Mouse (Mus musculus): ENCODE data around the gene Amigo1. TPM values are rescaled to one million over a fixed set of nuclear protein-coding genes. Genes with fewer than 3 reads are reported as not detected.
A peak's percentile ranks its signal among the peaks of the same experiment; 100 is the strongest.

The Amigo1 gene
- polyA plus RNA-seq, 1 experiment from 2014 or later: 2.4 TPM

GRCm38 (mm10) chr3:108189897-108190296 is 3.8 kb downstream of the Amigo1 start:
- Histone ChIP-seq H3K9me3 (ENCODE audit: control insufficient read depth, low read depth, low read length) (no peaks in the 10 kb centered on the region), H3K9ac (replicated peaks; ENCODE audit: low read depth, low read length) (no peak overlapping the region), H3K27me3 (ENCODE audit: control insufficient read depth, insufficient read depth, low read length) (no peaks in the 10 kb centered on the region), H3K4me2 (replicated peaks; ENCODE audit: low read depth, low read length) (no peak overlapping the region; the same call in 1 of the 2 replicates), H3K27ac (ENCODE audit: low read length) (no peak overlapping the region), H3K4me3 (ENCODE audit: low read depth, low read length) (no peak overlapping the region), H3K4me1 (ENCODE audit: control insufficient read depth, insufficient read depth, low read length) (peaks cover 2% of the 10 kb centered on the region; the same call in 1 of the 2 replicates), H3K36me3 (ENCODE audit: control insufficient read depth, insufficient read depth, low read length) (no peaks in the 10 kb centered on the region)
- no peak for ATAC-seq (ENCODE audit: insufficient number of reproducible peaks, insufficient read depth, low FRiP score, low read depth)
- 26% methylated on average over 5 of the region's 5 CpGs for WGBS

GRCm38 (mm10) chr3:108193686-108194085 is 7.6 kb downstream of the Amigo1 start:
- H3K27me3 ChIP-seq (ENCODE audit: control insufficient read depth, insufficient read depth, low read length): no peaks in the 10 kb centered on the region
- H3K9ac ChIP-seq (replicated peaks; ENCODE audit: low read depth, low read length): no peak overlapping the region
- no peak overlapping the region for H3K27ac ChIP-seq (ENCODE audit: low read length)
- no peak for ATAC-seq (ENCODE audit: insufficient number of reproducible peaks, insufficient read depth, low FRiP score, low read depth)
- H3K9me3 ChIP-seq (ENCODE audit: control insufficient read depth, low read depth, low read length): no peaks in the 10 kb centered on the region
- no peaks in the 10 kb centered on the region for H3K36me3 ChIP-seq (ENCODE audit: control insufficient read depth, insufficient read depth, low read length)
- 47% methylated on average over 4 of the region's 4 CpGs for WGBS
- H3K4me3 ChIP-seq (ENCODE audit: low read depth, low read length): no peak overlapping the region
- H3K4me1 ChIP-seq (ENCODE audit: control insufficient read depth, insufficient read depth, low read length): peaks cover 12% of the 10 kb centered on the region
- no peak overlapping the region for H3K4me2 ChIP-seq (replicated peaks; ENCODE audit: low read depth, low read length)

GRCm38 (mm10) chr3:108195287-108195686 is 9.2 kb downstream of the Amigo1 start:
- Histone ChIP-seq H3K4me1 (ENCODE audit: control insufficient read depth, insufficient read depth, low read length) (peaks cover 9% of the 10 kb centered on the region; the same call in 1 of the 2 replicates), H3K4me2 (replicated peaks; ENCODE audit: low read depth, low read length) (no peak overlapping the region), H3K36me3 (ENCODE audit: control insufficient read depth, insufficient read depth, low read length) (no peaks in the 10 kb centered on the region; the same call in 1 of the 2 replicates), H3K4me3 (ENCODE audit: low read depth, low read length) (no peak overlapping the region), H3K9me3 (ENCODE audit: control insufficient read depth, low read depth, low read length) (no peaks in the 10 kb centered on the region), H3K27ac (ENCODE audit: low read length) (no peak overlapping the region), H3K27me3 (ENCODE audit: control insufficient read depth, insufficient read depth, low read length) (no peaks in the 10 kb centered on the region), H3K9ac (replicated peaks; ENCODE audit: low read depth, low read length) (no peak overlapping the region)
- ATAC-seq (ENCODE audit: insufficient number of reproducible peaks, insufficient read depth, low FRiP score, low read depth): no peak
- 80% methylated on average over 4 of the region's 4 CpGs for WGBS

GRCm38 (mm10) chr3:108195941-108196590 is 9.9 kb downstream of the Amigo1 start:
- no peak overlapping the region for H3K27ac ChIP-seq (ENCODE audit: low read length)
- peaks cover 12% of the 10 kb centered on the region; the same call in 1 of the 2 replicates for H3K4me1 ChIP-seq (ENCODE audit: control insufficient read depth, insufficient read depth, low read length)
- no peak overlapping the region for H3K4me3 ChIP-seq (ENCODE audit: low read depth, low read length)
- no peak overlapping the region for H3K4me2 ChIP-seq (replicated peaks; ENCODE audit: low read depth, low read length)
- H3K36me3 ChIP-seq (ENCODE audit: control insufficient read depth, insufficient read depth, low read length): no peaks in the 10 kb centered on the region; the same call in 1 of the 2 replicates
- ATAC-seq (ENCODE audit: insufficient number of reproducible peaks, insufficient read depth, low FRiP score, low read depth): no peak
- WGBS: 74% methylated on average over 7 of the region's 7 CpGs
- no peak overlapping the region for H3K9ac ChIP-seq (replicated peaks; ENCODE audit: low read depth, low read length)
- H3K27me3 ChIP-seq (ENCODE audit: control insufficient read depth, insufficient read depth, low read length): no peaks in the 10 kb centered on the region
- H3K9me3 ChIP-seq (ENCODE audit: control insufficient read depth, low read depth, low read length): no peaks in the 10 kb centered on the region

- Histone ChIP-seq H3K27ac (ENCODE audit: low read length) (peak overlapping the region; percentile 41; the same call in 1 of the 2 replicates), H3K9me3 (ENCODE audit: control insufficient read depth, low read depth, low read length) (no peaks in the 10 kb centered on the region), H3K4me2 (replicated peaks; ENCODE audit: low read depth, low read length) (no peak overlapping the region), H3K36me3 (ENCODE audit: control insufficient read depth, insufficient read depth, low read length) (peaks cover 3% of the 10 kb centered on the region; the same call in 1 of the 2 replicates), H3K4me1 (ENCODE audit: control insufficient read depth, insufficient read depth, low read length) (peaks cover 20% of the 10 kb centered on the region; the same call in 1 of the 2 replicates), H3K9ac (replicated peaks; ENCODE audit: low read depth, low read length) (no peak overlapping the region), H3K4me3 (ENCODE audit: low read depth, low read length) (no peak overlapping the region), H3K27me3 (ENCODE audit: control insufficient read depth, insufficient read depth, low read length) (no peaks in the 10 kb centered on the region)
- 14% methylated on average over 14 of the region's 14 CpGs for WGBS
- no peak for ATAC-seq (ENCODE audit: insufficient number of reproducible peaks, insufficient read depth, low FRiP score, low read depth)
Observed at GRCm38 (mm10) chr3:108197066-108197497, 10.9 kb downstream of the Amigo1 start.

GRCm38 (mm10) chr3:108199231-108199630 is 13.1 kb downstream of the Amigo1 start:
- Histone ChIP-seq H3K9ac (replicated peaks; ENCODE audit: low read depth, low read length) (no peak overlapping the region), H3K36me3 (ENCODE audit: control insufficient read depth, insufficient read depth, low read length) (peaks cover 15% of the 10 kb centered on the region), H3K4me3 (ENCODE audit: low read depth, low read length) (no peak overlapping the region), H3K9me3 (ENCODE audit: control insufficient read depth, low read depth, low read length) (no peaks in the 10 kb centered on the region), H3K27me3 (ENCODE audit: control insufficient read depth, insufficient read depth, low read length) (no peaks in the 10 kb centered on the region), H3K4me2 (replicated peaks; ENCODE audit: low read depth, low read length) (no peak overlapping the region), H3K27ac (ENCODE audit: low read length) (no peak overlapping the region), H3K4me1 (ENCODE audit: control insufficient read depth, insufficient read depth, low read length) (peaks cover 23% of the 10 kb centered on the region; the same call in 1 of the 2 replicates)
- no peak for ATAC-seq (ENCODE audit: insufficient number of reproducible peaks, insufficient read depth, low FRiP score, low read depth)
- 89% methylated on average over 6 of the region's 6 CpGs for WGBS

GRCm38 (mm10) chr3:108200329-108201323 is 14.5 kb downstream of the Amigo1 start, which contains the start of gene Cyb561d1:
TSS of gene Cyb561d1 (minus strand) at chr3:108201212.
- WGBS: 2% methylated on average over 44 of the region's 44 CpGs
- Histone ChIP-seq H3K4me2 (replicated peaks; ENCODE audit: low read depth, low read length) (peak within 1 kb of the TSS; percentile 60), H3K27ac (ENCODE audit: low read length) (peak within 1 kb of the TSS; percentile 86), H3K27me3 (ENCODE audit: control insufficient read depth, insufficient read depth, low read length) (no peaks in the 10 kb centered on the region), H3K9ac (replicated peaks; ENCODE audit: low read depth, low read length) (peak within 1 kb of the TSS; percentile 33; the same call in 1 of the 2 replicates), H3K4me1 (ENCODE audit: control insufficient read depth, insufficient read depth, low read length) (peaks cover 23% of the 10 kb centered on the region; the same call in 1 of the 2 replicates), H3K36me3 (ENCODE audit: control insufficient read depth, insufficient read depth, low read length) (peaks cover 27% of the 10 kb centered on the region), H3K4me3 (ENCODE audit: low read depth, low read length) (peak within 1 kb of the TSS; percentile 61), H3K9me3 (ENCODE audit: control insufficient read depth, low read depth, low read length) (no peaks in the 10 kb centered on the region)
- peak; percentile 94 for ATAC-seq (ENCODE audit: insufficient number of reproducible peaks, insufficient read depth, low FRiP score, low read depth)

GRCm38 (mm10) chr3:108202506-108202905 is 16.4 kb downstream of the Amigo1 start:
- no peaks in the 10 kb centered on the region for H3K9me3 ChIP-seq (ENCODE audit: control insufficient read depth, low read depth, low read length)
- peaks cover 29% of the 10 kb centered on the region for H3K36me3 ChIP-seq (ENCODE audit: control insufficient read depth, insufficient read depth, low read length)
- H3K9ac ChIP-seq (replicated peaks; ENCODE audit: low read depth, low read length): no peak overlapping the region
- no peak overlapping the region for H3K4me3 ChIP-seq (ENCODE audit: low read depth, low read length)
- H3K4me1 ChIP-seq (ENCODE audit: control insufficient read depth, insufficient read depth, low read length): peaks cover 13% of the 10 kb centered on the region
- no peaks in the 10 kb centered on the region for H3K27me3 ChIP-seq (ENCODE audit: control insufficient read depth, insufficient read depth, low read length)
- no peak overlapping the region for H3K4me2 ChIP-seq (replicated peaks; ENCODE audit: low read depth, low read length)
- H3K27ac ChIP-seq (ENCODE audit: low read length): peak overlapping the region; percentile 21; the same call in 1 of the 2 replicates
- no peak for ATAC-seq (ENCODE audit: insufficient number of reproducible peaks, insufficient read depth, low FRiP score, low read depth)
